Mouse (Mus musculus) liver (tissue): ENCODE measurements around the gene Ube3a.

Experiments
- DNase-seq: peaks from one replicate; pipeline ENCODE4 v3.0.0-alpha.2; 2020; ENCODE audit warnings: mixed read lengths

Ube3a gene

DNA sequence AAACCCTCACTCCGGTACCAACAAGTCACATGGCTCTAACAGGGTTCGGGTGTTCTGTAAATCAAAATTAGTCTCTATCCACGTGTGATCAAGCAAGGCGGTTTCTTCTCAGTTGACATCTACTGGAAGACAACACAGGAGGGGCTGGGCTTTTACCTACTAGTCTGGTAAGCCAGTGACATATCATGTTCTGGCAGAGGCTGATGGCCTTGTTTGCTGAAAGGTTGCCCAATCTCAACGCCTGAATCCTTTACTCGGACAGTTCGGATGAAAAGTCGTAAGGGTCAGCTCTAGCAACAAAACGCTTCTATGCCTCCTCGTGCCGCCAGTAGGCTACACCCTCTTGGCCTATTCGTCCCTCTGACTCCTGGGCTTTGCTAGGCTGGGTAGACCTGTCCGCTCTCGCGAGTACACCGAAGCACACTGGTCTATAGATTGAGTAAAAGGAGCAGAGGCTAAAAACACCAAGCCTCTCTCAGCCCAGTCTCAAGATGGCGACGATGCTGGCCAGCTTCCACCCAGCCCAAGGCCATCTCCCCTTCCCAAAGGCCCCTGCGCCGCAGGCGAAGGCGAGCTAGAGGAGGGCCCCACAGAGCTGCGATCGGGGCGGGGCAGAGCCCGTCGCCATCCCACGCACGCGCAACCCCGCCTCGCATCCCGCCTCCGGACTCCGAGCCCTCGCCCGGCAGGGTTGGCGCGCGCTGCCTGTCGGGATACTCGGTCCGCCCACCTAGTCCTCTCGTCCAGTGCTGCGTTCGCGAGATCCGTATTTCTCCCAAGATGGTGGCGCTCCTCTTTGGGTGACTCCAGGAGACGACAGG is at the start of gene Ube3a:
Gene Ube3a, plus strand, starts transcription at position 706 of the 821 bp plus-strand sequence.
- peak; percentile 98 for DNase-seq

- no peak for DNase-seq
Measured at GRCm38 (mm10) chr7:59192831-59193230, 35.7 kb upstream of the Ube3a start.

GRCm38 (mm10) chr7:59214911-59215310 is 13.6 kb upstream of the Ube3a start:
- DNase-seq = no peak

DNA sequence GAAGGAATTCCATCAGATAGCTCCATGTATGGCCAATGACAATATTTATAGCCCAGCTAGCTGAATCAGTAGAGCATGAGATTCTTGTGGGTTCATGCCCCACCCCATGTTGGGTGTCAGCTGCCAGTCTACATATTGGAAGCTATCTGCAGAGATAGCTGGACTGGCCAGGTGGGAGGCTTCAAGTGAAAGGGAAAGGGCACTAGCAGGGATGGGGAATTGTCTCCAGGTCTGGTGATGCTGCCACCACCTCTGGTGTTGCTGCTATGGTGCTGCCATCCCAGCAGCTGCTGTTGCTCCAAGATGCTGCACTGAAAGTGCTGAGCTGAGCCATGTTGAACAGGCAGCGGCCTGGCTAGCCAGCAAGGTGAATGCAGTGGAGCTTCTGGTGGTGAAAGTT is 7.3 kb upstream of the Ube3a start:
- no peak for DNase-seq

- no peak for DNase-seq
Measured at GRCm38 (mm10) chr7:59228866-59229182, 274 bp downstream of the Ube3a start.

GRCm38 (mm10) chr7:59229183-59229911 is 797 bp downstream of the Ube3a start:
- peak; percentile 69 for DNase-seq

- no peak for DNase-seq
Measured at GRCm38 (mm10) chr7:59230304-59230703, 1.8 kb downstream of the Ube3a start.

DNA sequence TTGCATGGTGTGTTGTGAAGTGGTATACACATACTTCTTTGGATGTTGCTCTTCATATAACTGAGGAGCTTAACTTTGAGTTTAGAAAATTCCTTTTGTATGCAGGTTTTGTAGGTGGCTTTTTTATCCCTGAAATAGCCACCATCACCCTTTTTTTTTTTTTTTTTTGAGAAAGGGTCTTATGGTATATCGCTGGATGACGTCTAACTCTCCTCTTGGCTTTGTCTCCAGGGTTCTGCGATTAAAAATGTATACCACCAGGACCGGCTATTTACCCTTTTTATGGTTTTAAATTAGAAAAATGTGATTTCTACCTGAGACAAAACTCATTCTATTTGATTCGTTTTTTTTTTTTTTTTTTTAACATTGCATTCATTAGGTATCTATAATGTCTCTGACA is 2.2 kb downstream of the Ube3a start:
- no peak for DNase-seq

DNA sequence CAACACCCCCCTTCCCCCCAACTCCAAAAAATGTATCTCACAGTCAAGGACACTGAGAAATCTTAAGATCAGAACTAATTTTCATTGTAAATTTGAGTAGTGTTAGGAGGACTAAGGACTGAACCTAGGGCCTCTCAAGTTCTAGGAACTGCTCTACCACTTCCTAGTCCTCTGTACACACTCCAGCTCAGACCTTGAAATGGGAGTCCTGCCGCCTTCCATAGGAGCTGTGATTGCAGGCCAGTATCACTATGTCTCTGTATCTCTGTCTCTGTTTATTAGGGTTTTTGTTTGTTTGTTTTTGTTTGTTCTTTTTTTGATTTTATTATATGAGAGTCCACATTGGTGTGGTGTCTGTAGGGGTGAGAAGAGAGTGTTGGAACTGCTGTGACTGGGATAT is 3.4 kb downstream of the Ube3a start:
- DNase-seq = no peak

DNA sequence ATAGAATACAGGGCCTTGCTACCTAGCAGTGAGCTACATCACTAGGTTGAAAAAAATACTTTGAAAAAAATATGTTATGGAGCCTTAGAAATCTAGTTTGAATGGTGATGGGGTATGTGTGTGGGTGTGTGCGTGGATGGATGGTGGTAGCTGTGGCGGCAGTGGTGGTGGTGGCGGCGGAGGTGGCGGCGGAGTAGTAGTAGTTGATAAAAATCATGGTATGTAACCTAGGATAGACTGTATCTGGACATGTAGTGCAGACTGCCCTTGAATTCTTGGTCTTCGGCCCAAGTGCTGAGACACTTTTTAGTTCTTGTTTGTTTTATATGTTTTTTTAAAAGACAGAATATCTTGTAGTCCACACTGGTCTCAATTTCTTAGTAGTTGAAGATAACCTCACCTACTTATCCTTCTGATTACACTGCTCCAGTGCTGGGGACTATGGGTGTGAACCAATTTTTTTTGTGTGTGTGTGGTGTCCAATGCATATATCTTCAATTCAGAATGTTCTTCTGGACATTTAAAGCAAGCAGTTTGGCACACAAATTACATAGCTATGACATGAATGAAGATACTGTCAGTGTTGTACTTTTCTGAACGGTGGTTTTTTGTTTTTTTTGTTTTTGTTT is 6.3 kb downstream of the Ube3a start:
- DNase-seq = no peak

DNA sequence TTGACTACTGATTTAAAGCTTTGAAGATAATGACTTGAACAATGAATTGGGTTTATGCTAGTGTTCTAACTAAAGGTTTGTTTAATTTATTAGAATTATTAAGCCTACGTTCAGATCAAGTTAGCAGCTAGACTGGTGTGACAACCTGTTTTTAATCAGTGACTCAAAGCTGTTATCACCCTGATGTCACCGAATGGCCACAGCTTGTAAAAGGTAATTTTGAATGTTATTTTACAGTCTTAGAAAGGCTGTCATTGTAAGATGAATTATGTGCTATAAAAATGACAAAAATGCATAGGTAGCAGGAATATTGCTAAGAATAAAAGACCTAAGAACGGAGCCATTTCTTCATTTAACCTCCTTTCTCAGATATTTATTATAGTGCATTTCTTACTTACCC is 14.7 kb downstream of the Ube3a start:
- DNase-seq = no peak

- DNase-seq = no peak
Measured at GRCm38 (mm10) chr7:59245541-59245940, 17.0 kb downstream of the Ube3a start.

- no peak for DNase-seq
Measured at GRCm38 (mm10) chr7:59253373-59253772, 24.8 kb downstream of the Ube3a start.

- DNase-seq = no peak
Measured at GRCm38 (mm10) chr7:59265538-59265937, 37.0 kb downstream of the Ube3a start.

- no peak for DNase-seq
Measured at GRCm38 (mm10) chr7:59271775-59272174, 43.2 kb downstream of the Ube3a start.

DNA sequence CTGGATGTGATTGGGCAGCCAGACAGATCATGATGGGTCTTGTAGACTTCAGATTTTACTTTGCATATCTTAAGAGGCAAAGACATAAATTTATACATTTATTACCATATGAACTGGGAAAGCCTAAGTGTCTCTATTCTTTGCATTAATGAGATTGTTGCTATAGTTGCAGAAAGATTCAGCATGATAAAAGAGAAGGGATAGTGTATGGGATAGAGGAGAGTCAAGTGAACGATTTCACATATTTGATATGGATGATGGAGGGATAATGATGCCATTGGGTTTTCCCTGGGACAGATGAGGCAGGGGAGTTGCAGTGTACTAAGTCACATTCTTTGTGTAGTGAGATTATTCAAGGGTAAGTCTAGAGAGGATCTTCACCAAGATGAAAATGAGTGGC is 84.0 kb downstream of the Ube3a start:
- no peak for DNase-seq

DNA sequence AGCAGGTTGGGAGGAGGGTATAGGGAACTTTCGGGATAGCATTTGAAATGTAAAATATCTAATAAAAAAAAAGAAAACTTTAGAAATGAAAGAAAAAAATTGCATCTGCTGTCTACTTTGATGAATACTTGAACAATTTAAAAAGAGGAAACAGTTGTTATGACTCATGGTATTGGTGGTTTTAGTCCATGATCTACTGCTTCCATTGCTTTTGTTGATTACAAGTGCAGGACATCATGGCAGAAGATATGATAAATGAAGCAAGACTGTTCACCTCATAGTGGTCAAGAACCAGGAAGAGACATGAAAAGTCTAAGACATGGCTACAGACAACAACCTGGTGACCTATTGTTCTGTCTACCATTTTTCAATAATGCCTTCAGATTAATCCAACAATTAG is 94.2 kb downstream of the Ube3a start:
- DNase-seq = no peak
